Mouse (Mus musculus) forebrain, embryonic 16.5 days (tissue): ENCODE measurements at regions not wholly inside any gene's neighbourhood (a gene's known extent, or its start where the extent isn't known, plus 50 kb on each side); places are given as distances from the start of the nearest gene placed in this dataset.

Experiments
- ATAC-seq: fragments of 200-750 bp; cut with Nextera tagmentation; 2 replicates; pipeline ENCODE4 v1.8.0; 2017; ENCODE audit warnings: mild to moderate bottlenecking, moderate library complexity
- H3K27ac ChIP-seq: fragments of 300-500 bp; sonication (generic); 2 replicates; pipeline ENCODE4 v1.5.1; 2014; ENCODE audit warnings: low read length, control low read depth
- H3K27me3 ChIP-seq: fragments of 300-500 bp; sonication (generic); replicated peaks from 2 replicates; pipeline ENCODE4 v1.6.1; 2014; ENCODE audit warnings: low read length; ENCODE audit not compliant: control insufficient read depth, insufficient read depth
- H3K36me3 ChIP-seq: fragments of 300-500 bp; sonication (generic); 2 replicates; pipeline ENCODE4 v1.6.1; 2014; ENCODE audit not compliant: control insufficient read depth, insufficient read depth
- H3K4me1 ChIP-seq: fragments of 300-500 bp; sonication (generic); replicated peaks from 2 replicates; pipeline ENCODE4 v1.6.1; 2014; ENCODE audit warnings: low read length; ENCODE audit not compliant: control insufficient read depth, insufficient read depth
- H3K4me2 ChIP-seq: fragments of 300-500 bp; sonication (generic); 2 replicates; pipeline ENCODE4 v1.6.1; 2014; ENCODE audit warnings: mild to moderate bottlenecking, low read length, control low read depth
- H3K4me3 ChIP-seq: fragments of 300-500 bp; sonication (generic); replicated peaks from 2 replicates; pipeline ENCODE4 v1.5.1; 2014; ENCODE audit warnings: mild to moderate bottlenecking, low read length, control low read depth
- H3K9ac ChIP-seq: fragments of 300-500 bp; sonication (generic); replicated peaks from 2 replicates; pipeline ENCODE4 v1.6.1; 2014; ENCODE audit warnings: low read depth, low read length, control low read depth
- H3K9me3 ChIP-seq: fragments of 300-500 bp; sonication (generic); 2 replicates; pipeline ENCODE4 v1.6.1; 2016; ENCODE audit warnings: low read length; ENCODE audit not compliant: control insufficient read depth
- WGBS: fragments of 180-500 bp; shearing (Covaris S2); extraction: QIAGEN DNeasy Blood & Tissue Kit; methylation state at CpG from one replicate; pipeline ENCODE4 v1.1.7; 2014; 5-methylcytosine and 5-hydroxymethylcytosine counted together

DNA sequence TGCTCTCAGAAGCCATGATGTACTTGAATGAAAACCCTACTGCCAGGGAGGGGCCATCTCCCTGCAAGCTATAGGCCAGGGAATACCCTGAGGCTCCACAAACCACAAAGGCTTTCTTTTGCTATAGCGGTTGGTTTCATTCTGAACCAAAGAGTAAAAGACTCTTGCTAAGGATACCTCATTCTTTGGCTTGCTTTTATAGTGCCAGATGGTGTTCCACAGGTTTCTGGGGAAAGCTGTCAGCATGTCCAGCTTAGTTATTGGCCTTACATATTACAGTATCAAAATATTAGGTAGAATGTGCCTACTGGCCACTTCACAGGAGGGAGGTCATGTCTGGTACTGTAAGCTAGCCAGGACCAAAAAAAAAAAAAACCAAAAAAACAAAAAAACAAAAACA, 246.9 kb upstream of the Cdr1 start:
- Histone ChIP-seq H3K27ac (no peak overlapping the region), H3K36me3 (no peaks in the 10 kb centered on the region), H3K4me1 (no peaks in the 10 kb centered on the region), H3K9me3 (no peaks in the 10 kb centered on the region), H3K27me3 (no peaks in the 10 kb centered on the region), H3K4me2 (no peak overlapping the region), H3K9ac (no peak overlapping the region), H3K4me3 (no peak overlapping the region)
- 71% methylated on average over 1 of the region's 1 CpGs for WGBS
- no peak for ATAC-seq

DNA sequence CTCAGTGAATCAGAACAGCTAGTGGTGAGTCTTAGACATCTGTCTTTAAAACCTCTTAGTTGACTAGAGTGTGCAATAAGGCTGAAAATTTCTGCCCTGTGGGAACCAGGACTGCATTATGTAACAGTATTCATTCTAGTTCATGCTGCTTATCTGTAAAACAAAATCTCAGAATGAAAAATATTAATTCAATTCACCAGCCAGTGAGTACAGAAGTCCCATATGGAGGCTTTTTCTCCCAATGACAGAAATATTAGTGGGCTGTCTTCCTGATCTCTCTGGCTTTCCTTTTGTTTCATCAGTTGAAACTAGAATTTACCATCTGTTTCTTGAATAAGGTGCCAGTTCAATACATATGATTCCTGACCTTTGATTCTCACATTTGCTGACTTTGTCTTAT, 240.0 kb upstream of the Cdr1 start:
- no peak overlapping the region for H3K4me3 ChIP-seq
- no peaks in the 10 kb centered on the region for H3K4me1 ChIP-seq
- no peak for ATAC-seq
- H3K36me3 ChIP-seq = no peaks in the 10 kb centered on the region
- no peak overlapping the region for H3K4me2 ChIP-seq
- no peak overlapping the region for H3K9ac ChIP-seq
- H3K27ac ChIP-seq = no peak overlapping the region
- no peaks in the 10 kb centered on the region for H3K27me3 ChIP-seq
- no peaks in the 10 kb centered on the region for H3K9me3 ChIP-seq

DNA sequence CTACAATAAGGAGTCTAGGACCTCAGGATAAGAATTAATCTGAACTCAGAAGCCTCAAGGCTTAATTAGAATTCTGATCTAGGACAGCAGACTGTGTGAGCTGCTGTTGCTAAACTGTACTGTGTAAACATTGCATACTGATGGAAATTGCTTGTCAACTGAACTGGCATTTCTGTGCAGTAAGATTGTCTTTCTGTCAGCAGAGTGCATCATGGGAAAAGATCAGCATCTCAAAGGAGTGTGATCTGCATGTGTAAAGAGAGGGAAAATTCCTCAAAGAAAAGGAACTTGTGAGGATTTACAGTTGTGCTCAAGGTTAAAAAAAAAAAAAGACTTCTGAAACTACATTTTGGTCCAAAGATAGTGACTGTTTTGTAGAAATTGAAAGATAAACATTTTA, 207.8 kb upstream of the Cdr1 start:
- ATAC-seq = peak; percentile 98

DNA sequence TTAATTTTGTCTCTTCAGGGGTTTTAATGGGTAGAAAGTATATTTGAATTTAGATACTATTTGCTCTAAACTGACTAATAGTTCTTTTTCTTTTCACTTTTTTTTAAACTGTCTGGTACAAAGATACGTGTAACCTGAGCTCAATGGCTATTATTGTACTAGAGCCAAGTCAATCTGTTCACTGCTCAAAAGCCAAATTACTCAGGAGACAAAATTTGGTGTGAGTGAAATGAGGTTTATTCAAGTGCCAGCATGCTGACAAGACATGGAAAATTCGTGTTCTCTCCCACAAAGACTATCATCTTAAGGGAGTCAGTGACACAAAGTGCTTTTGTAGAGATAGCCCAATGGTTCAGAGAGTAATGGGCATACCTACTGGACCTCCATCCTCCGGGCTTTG, 206.3 kb upstream of the Cdr1 start:
- Histone ChIP-seq H3K27ac (no peak overlapping the region), H3K9ac (no peak overlapping the region), H3K4me3 (no peak overlapping the region), H3K36me3 (no peaks in the 10 kb centered on the region), H3K4me2 (no peak overlapping the region), H3K4me1 (no peaks in the 10 kb centered on the region), H3K27me3 (no peaks in the 10 kb centered on the region), H3K9me3 (no peaks in the 10 kb centered on the region)
- WGBS = 41% methylated on average over 3 of the region's 3 CpGs
- no peak for ATAC-seq

More for the DNA sequence above, 207.8 kb upstream of the Cdr1 start:
- Histone ChIP-seq H3K27ac (no peak overlapping the region), H3K9me3 (no peaks in the 10 kb centered on the region), H3K4me2 (no peak overlapping the region), H3K9ac (no peak overlapping the region), H3K36me3 (no peaks in the 10 kb centered on the region), H3K4me1 (no peaks in the 10 kb centered on the region), H3K4me3 (no peak overlapping the region), H3K27me3 (no peaks in the 10 kb centered on the region)
